Mouse (Mus musculus) forebrain, embryonic 14.5 days (tissue): ENCODE results near the gene Rims3. TPM values are rescaled to one million over a fixed set of nuclear protein-coding genes. Genes with fewer than 3 reads are reported as not detected.
A peak's percentile ranks its signal among the peaks of the same experiment; 100 is the strongest.

Source experiments
- ATAC-seq: fragments of 200-750 bp; cut with Nextera tagmentation; 2 replicates; pipeline ENCODE4 v1.8.0; 2017; ENCODE audit warnings: mild to moderate bottlenecking, moderate library complexity
- DNase-seq: peaks from one replicate; pipeline ENCODE4 v3.0.0-alpha.2; 2015; ENCODE audit warnings: low spot score
- H3K27ac ChIP-seq: fragments of 300-500 bp; sonication (generic); 2 replicates; pipeline ENCODE4 v1.5.1; 2014; ENCODE audit warnings: low read depth, mild to moderate bottlenecking, control low read depth, low read length, moderate library complexity
- H3K27me3 ChIP-seq: fragments of 300-500 bp; sonication (generic); replicated peaks from 2 replicates; pipeline ENCODE4 v1.6.1; 2014; ENCODE audit warnings: low read length, control low read depth, mixed read lengths; ENCODE audit not compliant: control insufficient read depth, insufficient read depth
- H3K36me3 ChIP-seq: fragments of 300-500 bp; sonication (generic); 2 replicates; pipeline ENCODE4 v1.6.1; 2014; ENCODE audit warnings: low read length, control low read depth; ENCODE audit not compliant: control insufficient read depth, insufficient read depth
- H3K4me1 ChIP-seq: fragments of 300-500 bp; sonication (generic); 2 replicates; pipeline ENCODE4 v1.6.1; 2014; ENCODE audit warnings: antibody characterized with exemption, low read length, control low read depth; ENCODE audit not compliant: control insufficient read depth, insufficient read depth
- H3K4me2 ChIP-seq: fragments of 300-500 bp; sonication (generic); 2 replicates; pipeline ENCODE4 v1.6.1; 2014; ENCODE audit warnings: mild to moderate bottlenecking, control low read depth, low read length
- H3K4me3 ChIP-seq: fragments of 300-500 bp; sonication (generic); 2 replicates; pipeline ENCODE4 v1.5.1; 2014; ENCODE audit warnings: low read depth, low read length, control low read depth
- H3K9ac ChIP-seq: fragments of 300-500 bp; sonication (generic); 2 replicates; pipeline ENCODE4 v1.6.1; 2014; ENCODE audit warnings: mild to moderate bottlenecking, low read length, control low read depth, moderate library complexity
- H3K9me3 ChIP-seq: fragments of 300-500 bp; sonication (generic); replicated peaks from 2 replicates; pipeline ENCODE4 v1.6.1; 2016; ENCODE audit warnings: low read length, control low read depth, mixed read lengths; ENCODE audit not compliant: control insufficient read depth
- WGBS: fragments of 180-500 bp; shearing (Covaris S2); extraction: QIAGEN DNeasy Blood & Tissue Kit; methylation state at CpG from one replicate; pipeline ENCODE4 v1.1.7; 2014; 5-methylcytosine and 5-hydroxymethylcytosine counted together
- polyA plus RNA-seq: library from polyadenylated mRNA; unstranded; fragments of >200 nt; fragmentation: Nextera tagmentation; extraction: Ambion mirVana; gene quantifications from 2 replicates; pipeline ENCODE4 v1.2.1, GENCODE M21; 2014

The Rims3 gene
- polyA plus RNA-seq, 1 experiment from 2014 or later, result 8.1 TPM

DNA sequence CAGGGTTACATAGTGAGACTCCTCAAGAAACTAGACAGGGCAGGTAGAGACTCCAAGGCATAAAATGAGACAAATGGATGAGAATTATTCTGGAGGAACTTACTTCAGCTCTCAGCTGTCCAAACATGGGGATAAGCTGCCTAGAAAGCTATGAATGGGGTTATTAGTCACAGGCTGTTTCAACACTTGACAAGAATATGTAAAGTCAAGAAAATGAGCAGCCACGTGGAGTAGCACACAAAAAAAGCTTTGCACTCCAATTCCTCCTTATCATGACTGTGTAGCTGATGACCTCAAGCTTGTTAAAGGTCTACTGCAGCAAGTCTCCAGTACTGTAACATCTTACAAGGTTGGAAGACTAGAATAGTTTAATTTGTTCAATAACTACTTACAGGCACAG lies 35.3 kb upstream of the Rims3 start:
- no peak overlapping the region for H3K4me3 ChIP-seq
- WGBS, result 55% methylated on average over 1 of the region's 1 CpGs
- ATAC-seq, result no peak

DNA sequence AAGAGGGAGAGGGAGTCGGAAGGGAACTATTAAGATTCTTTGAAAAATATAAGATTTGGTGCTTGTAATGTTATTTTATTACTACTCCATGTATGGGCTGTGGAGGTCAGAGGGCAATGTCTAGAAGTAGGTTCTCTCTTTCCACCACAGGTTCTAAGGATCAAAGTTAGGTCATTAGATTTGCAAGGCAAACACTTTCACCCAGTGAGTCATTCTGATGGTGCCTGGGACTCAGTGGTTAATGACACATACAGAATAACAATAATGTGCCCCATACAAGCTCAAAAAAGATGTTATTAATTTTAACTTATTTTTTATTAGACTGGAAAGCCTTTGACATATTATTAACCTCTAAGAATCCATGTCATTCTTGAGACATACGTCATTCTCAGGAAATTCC lies 34.7 kb upstream of the Rims3 start:
- H3K4me1 ChIP-seq, result peaks cover 8% of the 10 kb centered on the region
- no peaks in the 10 kb centered on the region for H3K9me3 ChIP-seq
- H3K4me2 ChIP-seq, result no peak overlapping the region
- no peak overlapping the region for H3K9ac ChIP-seq
- DNase-seq, result no peak
- H3K36me3 ChIP-seq, result no peaks in the 10 kb centered on the region
- H3K27me3 ChIP-seq, result no peaks in the 10 kb centered on the region
- no peak overlapping the region for H3K4me3 ChIP-seq
- ATAC-seq, result no peak
- no peak overlapping the region for H3K27ac ChIP-seq
- 95% methylated on average over 2 of the region's 2 CpGs for WGBS

More for the DNA sequence above, 35.3 kb upstream of the Rims3 start:
- H3K9ac ChIP-seq, result no peak overlapping the region
- no peaks in the 10 kb centered on the region for H3K36me3 ChIP-seq
- peaks cover 9% of the 10 kb centered on the region for H3K4me1 ChIP-seq
- H3K27ac ChIP-seq, result no peak overlapping the region
- DNase-seq, result no peak
- no peaks in the 10 kb centered on the region for H3K27me3 ChIP-seq
- H3K9me3 ChIP-seq, result no peaks in the 10 kb centered on the region
- H3K4me2 ChIP-seq, result no peak overlapping the region

DNA sequence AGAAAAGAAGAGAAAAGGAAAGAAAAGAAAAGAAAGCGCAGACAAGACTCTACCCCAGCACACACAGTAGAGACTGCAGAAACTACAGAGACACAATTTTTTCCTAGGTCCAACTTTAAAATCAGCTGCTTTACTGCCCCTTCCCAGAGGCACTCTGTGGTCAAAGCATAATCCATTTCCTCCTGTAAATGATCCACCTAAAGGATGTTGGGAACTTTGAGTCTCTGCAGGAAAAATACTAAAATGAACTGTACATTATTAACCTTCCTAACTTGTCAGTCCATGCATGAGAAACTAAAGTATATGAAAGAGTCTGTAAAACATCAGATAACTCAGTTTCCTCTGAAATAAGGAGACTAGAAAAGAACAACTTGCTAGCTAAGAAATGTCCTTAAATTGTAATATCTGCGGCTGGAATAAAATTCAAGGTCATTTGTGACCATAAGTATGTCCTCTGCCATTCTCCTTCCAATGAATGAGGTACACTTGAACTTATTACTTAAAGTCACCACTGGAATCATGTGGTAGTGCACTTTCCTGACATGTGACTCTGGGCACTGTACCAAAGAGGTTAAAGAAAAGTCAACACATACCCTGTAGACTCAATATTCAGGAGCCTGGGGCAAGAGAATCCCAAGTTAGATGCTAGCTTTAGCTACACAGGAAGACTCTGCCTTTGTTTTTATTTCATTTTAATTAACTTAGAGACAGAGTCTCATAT lies 32.3 kb upstream of the Rims3 start:
- ATAC-seq, result no peak
- Histone ChIP-seq H3K36me3 (no peaks in the 10 kb centered on the region), H3K4me2 (no peak overlapping the region), H3K9me3 (no peaks in the 10 kb centered on the region), H3K9ac (no peak overlapping the region), H3K27me3 (no peaks in the 10 kb centered on the region), H3K4me3 (no peak overlapping the region), H3K27ac (no peak overlapping the region), H3K4me1 (peaks cover 8% of the 10 kb centered on the region)
- 93% methylated on average over 2 of the region's 2 CpGs for WGBS
- no peak for DNase-seq

DNA sequence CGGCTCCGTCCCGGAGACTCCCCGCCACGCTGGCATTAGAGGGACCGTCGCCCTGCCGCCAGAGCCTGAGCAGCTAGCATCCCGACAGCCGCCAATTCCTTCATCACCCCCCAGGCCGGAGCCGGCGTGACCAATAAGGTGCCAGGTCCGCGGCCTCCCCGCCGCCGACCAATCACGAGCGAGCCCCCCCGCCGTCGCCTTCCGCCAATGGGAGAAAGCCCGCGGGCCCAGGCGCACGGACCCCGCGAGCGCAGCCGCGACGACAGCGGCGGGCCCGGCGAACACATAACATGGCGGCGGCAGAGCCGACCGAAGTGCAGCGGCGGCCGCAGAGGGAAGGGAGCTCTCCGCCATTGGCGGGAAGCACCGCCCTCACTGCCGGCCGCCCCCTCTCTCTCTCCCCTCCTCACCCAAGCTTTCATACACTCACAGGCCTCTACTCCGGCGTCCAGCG lies 29.5 kb upstream of the Rims3 start:
- Histone ChIP-seq H3K9ac (peak overlapping the region; percentile 98), H3K27me3 (no peaks in the 10 kb centered on the region), H3K4me3 (peak overlapping the region; percentile 68), H3K4me2 (peak overlapping the region; percentile 80), H3K4me1 (peaks cover 8% of the 10 kb centered on the region), H3K36me3 (no peaks in the 10 kb centered on the region), H3K27ac (peak overlapping the region; percentile 100), H3K9me3 (no peaks in the 10 kb centered on the region)
- DNase-seq, result peak; percentile 96
- peak; percentile 95 for ATAC-seq
- WGBS, result under 1% methylated on average over 38 of the region's 53 CpGs

DNA sequence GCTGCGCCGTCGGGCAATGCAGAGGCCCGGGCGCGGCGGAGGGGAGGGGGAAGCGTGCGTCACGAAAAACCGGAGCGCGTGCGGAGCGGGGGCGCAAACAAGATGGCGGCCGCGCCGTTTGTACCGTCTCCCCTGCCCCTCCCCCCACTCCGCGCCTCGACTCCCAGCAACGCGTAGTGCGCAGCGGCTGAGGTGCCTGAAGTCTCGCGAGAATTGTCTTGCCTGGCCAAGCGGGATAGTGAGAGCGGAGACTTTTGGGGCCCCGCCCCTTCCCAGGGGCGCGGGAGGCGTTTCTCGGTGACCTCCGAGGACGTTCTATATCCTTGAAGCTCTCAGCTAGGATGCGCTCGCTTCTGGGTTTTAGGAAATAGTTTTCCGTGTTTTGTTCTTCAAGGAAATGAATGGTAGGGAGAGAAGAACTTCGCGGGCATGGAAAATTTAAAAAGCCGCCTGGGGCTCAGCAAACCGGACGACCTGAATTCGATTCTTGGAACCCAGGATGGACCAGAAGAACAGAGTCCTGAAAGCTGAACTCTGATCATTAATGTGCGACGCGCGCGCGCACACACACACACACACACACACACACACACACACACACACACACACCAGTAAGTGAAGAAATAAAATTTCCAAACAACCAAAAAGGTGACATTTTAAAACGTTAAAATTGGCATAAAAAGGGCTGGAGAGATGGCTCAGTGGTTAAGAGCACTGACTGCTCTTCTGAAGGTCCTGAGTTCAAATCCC lies 28.9 kb upstream of the Rims3 start:
- Histone ChIP-seq H3K36me3 (no peaks in the 10 kb centered on the region), H3K9ac (peak overlapping the region; percentile 98), H3K27me3 (no peaks in the 10 kb centered on the region), H3K4me1 (peaks cover 8% of the 10 kb centered on the region), H3K4me3 (peak overlapping the region; percentile 68), H3K9me3 (no peaks in the 10 kb centered on the region), H3K4me2 (peak overlapping the region; percentile 80), H3K27ac (peak overlapping the region; percentile 100)
- WGBS, result under 1% methylated on average over 55 of the region's 55 CpGs
- ATAC-seq, result peak; percentile 98
- peak; percentile 100 for DNase-seq

DNA sequence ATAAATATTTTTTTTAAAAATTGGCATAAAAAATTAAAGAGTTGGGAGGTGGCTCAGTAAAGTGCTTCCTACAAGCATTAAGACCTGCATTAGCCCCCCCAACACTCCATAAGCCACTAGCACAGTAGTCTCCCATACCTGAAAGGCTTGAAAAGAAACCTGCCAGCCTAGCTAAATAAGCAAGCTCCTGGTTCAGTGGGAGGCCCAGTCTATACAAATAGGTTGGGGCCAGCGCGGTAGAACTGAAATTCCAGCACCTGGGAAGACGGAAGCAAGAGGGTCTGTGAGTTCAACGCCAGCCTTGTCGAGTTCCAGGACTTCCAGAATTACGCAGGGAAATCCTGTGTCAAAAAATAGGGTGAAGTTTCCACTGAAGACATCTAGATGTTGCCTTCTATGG lies 28.2 kb upstream of the Rims3 start:
- Histone ChIP-seq H3K9ac (no peak overlapping the region), H3K4me2 (no peak overlapping the region; the same call in 1 of the 2 replicates), H3K27ac (no peak overlapping the region), H3K27me3 (no peaks in the 10 kb centered on the region), H3K4me1 (peaks cover 8% of the 10 kb centered on the region), H3K36me3 (no peaks in the 10 kb centered on the region), H3K9me3 (no peaks in the 10 kb centered on the region), H3K4me3 (no peak overlapping the region)
- ATAC-seq, result no peak
- DNase-seq, result no peak
- WGBS, result 93% methylated on average over 6 of the region's 6 CpGs

DNA sequence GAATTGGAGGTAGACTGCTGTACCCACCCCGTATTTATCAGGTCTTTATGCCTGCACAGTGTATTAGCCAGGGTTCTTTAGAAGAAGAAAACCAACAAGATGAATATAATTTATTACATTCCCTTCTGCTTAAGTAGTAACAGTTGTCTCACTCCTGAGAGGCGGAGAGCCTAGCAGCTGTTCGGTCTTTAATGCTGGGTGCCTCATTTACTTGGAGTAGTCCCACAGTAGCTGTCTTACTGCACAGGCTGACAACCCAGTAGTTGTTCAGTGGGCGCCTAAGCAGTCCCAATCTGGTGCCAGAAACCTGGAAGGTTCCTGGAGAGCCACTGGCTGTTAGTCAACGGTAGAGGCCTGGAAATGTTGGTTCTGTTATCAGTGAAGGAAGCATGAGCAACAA lies 23.8 kb upstream of the Rims3 start:
- Histone ChIP-seq H3K4me2 (no peak overlapping the region), H3K9me3 (no peaks in the 10 kb centered on the region), H3K4me1 (no peaks in the 10 kb centered on the region), H3K27ac (no peak overlapping the region), H3K27me3 (no peaks in the 10 kb centered on the region), H3K36me3 (no peaks in the 10 kb centered on the region), H3K4me3 (no peak overlapping the region), H3K9ac (no peak overlapping the region)
- ATAC-seq, result no peak
- WGBS, result 81% methylated on average over 5 of the region's 5 CpGs
- no peak for DNase-seq

DNA sequence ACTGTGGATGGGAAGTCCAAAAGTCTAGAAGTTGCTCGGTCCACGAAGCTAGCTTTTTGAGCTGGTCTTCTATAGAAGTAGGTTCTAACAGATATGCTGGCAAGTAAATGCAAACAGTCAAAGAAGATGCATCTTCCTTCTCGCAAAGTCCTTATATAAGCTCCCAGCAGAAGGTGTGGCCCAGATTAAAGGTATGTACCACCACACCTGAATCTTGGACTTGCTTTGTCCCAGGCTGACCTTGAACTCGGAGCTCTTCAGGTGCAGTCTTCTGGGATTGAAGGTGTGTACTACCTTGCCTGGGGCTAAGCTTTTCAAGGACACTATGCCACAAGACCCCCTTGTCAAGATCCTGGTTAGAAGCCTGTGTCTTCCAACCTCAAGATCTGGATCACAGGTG lies 23.1 kb upstream of the Rims3 start, which contains the start of gene Nfyc:
Gene Nfyc, minus strand, starts transcription at position 101 of the 400 bp plus-strand sequence.
- ATAC-seq (no peak), DNase-seq (no peak)
- H3K4me3 ChIP-seq, result no peak within 1 kb of the TSS
- no peaks in the 10 kb centered on the region for H3K36me3 ChIP-seq
- no peak within 1 kb of the TSS for H3K9ac ChIP-seq
- H3K9me3 ChIP-seq, result no peaks in the 10 kb centered on the region
- H3K27ac ChIP-seq, result no peak within 1 kb of the TSS
- no peaks in the 10 kb centered on the region for H3K4me1 ChIP-seq
- H3K27me3 ChIP-seq, result no peaks in the 10 kb centered on the region
- 90% methylated on average over 4 of the region's 4 CpGs for WGBS
- H3K4me2 ChIP-seq, result no peak within 1 kb of the TSS

DNA sequence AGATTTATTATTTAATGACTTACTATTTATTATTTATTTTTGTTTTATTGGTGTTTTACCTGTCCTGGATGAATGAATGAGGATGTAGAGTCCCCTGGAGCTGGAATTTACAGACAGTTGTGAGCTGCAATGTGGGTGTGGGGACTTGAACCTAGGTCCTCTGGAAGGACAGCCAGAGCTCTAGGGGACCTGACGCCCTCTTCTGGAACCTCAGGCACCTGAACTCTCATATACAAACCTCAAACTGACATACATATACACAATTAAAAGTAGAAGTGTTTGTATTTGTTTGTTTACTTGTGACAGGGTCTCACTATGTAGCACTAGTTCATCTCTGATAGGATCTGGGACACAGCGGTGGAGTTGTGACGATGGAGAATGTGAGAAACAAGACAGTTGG lies 13.3 kb upstream of the Rims3 start:
- DNase-seq (no peak), ATAC-seq (no peak)
- Histone ChIP-seq H3K9ac (no peak overlapping the region), H3K36me3 (no peaks in the 10 kb centered on the region), H3K4me3 (no peak overlapping the region), H3K27ac (no peak overlapping the region), H3K4me2 (no peak overlapping the region), H3K4me1 (no peaks in the 10 kb centered on the region), H3K27me3 (no peaks in the 10 kb centered on the region), H3K9me3 (no peaks in the 10 kb centered on the region)
- 83% methylated on average over 3 of the region's 3 CpGs for whole genome bisulfite sequencing
